Mouse (Mus musculus): ENCODE measurements around the gene 9530053A07Rik.

DNA sequence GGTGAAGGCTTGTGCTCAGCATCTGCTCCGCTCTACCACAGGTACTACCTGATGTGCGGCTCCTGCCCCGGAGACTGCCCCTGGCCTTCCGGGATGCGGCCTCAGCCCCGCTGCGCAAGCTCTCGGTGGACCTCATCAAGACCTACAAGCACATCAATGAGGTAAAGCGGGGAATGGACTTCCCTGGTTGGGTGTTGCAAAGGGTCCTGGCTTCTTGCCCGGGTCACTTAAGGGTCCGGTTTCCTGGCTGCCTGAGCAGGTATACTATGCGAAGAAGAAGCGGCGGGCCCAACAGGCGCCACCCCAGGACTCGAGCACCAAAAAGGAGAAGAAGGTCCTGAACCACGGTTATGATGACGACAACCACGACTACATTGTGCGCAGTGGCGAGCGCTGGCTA, 53.1 kb downstream of the 9530053A07Rik start:
- no peak for TF ChIP-seq CTCF (IDR thresholded peaks at IDR 0.05; ENCODE audit: low read depth)
- TF ChIP-seq EP300 (IDR thresholded peaks at IDR 0.05; ENCODE audit: low read depth) = no peak
